Mouse (Mus musculus) ES-CJ7 (cell line): ENCODE measurements around the gene Sirt3.

Source experiments
- DNase-seq: peaks from one replicate; pipeline ENCODE4 v3.0.0; 2011; ENCODE audit warnings: low read depth, low spot score

The Sirt3 gene

GRCm38 (mm10) chr7:140848591-140848990, 33.5 kb downstream of the Sirt3 start:
- DNase-seq, result no peak

GRCm38 (mm10) chr7:140847755-140848580, 34.1 kb downstream of the Sirt3 start, which contains the start of gene Odf3:
Gene Odf3, plus strand, starts transcription at chr7:140847805.
- DNase-seq, result no peak

DNA sequence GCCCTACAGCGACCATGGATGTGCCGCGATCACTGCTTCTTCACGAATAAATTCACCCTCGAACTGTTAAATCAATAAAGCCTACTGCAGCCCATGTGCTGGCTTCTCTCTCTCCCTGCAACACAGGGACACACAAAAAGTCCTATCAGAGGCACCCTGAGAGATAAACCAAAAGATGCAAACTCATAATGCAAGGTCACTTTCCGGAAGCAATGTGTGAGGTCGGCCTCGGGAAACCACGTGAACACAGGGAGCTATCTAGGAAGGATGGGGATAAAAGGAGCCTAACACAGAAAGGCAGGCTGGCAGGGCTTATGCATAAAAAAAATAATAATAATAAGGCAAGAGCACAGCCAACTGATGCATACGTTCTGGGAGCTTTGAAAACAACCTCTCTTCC, 35.4 kb downstream of the Sirt3 start:
- DNase-seq, result no peak

DNA sequence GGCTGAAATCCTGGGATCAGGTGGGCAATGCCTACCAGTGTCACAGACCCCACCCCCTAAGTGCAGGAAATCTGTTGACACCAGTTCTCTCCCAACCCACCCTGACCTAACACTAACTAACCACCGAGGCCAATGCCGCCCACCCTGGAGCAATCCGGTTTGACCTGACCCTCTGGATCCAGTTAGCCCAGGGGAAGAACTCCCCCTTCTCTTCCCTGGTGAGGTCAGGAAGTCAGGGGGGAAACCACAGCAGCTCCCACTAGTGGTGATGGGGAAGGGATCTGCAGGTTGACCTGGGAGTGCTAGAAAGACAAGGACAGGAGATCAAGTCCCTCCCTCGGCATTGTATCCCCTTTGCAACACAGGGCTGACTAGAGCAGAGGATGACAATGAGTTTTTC, 36.4 kb downstream of the Sirt3 start:
- peak; percentile 79 for DNase-seq

GRCm38 (mm10) chr7:140844905-140845665, 37.0 kb downstream of the Sirt3 start, which contains the start of gene Scgb1c1:
Gene Scgb1c1, plus strand, starts transcription at chr7:140845547.
- peak; percentile 90 for DNase-seq

DNA sequence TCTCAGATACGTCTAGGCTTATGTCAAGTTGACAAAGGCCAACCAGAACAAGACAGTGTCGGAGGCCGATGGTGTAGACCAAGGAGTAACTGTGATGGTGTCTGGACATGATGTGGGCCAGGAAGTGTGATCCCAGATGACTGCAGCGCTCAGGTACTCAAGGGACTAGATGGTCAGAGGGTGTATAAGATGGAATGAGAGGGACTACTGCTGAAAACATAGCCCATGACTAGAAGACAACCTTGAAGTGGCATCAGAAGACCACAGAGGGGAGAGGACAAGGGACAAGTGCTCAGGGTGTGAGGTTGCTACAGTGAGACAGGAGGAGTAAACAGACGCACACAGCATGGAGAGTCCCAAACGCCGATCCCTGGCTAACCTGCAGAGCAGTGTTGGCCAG, 38.3 kb downstream of the Sirt3 start:
- no peak for DNase-seq

DNA sequence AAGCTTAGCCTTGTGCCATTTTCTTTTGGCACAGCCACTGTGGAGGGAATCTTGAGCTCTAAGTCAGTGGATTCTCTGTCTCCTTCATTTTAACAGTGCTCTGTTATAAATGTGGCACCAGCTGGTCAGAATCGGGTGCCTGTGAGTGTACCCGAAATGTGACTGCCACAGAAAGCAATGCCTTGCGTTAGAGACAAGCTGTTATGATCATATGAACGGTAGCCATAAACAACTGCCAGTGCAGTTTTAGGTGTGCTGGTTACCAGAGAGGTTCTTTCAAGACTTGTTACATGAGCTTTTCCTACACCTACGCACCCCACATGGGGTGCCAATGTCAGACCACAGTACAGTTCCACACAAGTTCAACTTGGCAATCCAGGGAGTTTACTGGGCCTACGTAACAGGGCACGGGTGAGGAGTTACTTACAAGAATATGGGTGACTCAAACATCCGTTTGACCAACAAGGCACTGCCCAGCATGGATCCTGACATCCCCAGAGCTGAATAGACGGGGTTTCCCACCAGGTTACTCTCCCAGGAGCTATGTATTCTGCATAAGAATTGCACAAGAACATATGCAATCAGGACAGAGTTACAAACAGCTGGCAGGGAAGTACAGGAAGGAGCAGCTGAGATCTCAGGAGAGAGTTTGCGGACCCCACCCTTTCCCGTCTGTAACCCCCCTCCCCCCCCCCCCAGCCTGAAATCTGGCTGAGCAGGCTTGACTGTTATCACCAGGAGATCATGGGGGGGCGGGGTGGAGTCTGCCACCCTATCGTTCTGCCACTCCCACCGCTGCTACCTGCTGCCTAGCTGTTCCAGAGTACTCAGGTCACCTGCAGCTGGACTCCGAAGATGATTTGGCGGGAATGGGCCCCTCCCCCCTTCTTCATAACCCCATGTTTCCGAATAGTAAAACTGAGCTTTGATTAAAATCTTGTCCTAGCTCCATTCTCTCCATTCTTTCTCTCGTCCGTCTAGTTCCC, 41.1 kb downstream of the Sirt3 start:
- peak; percentile 90 for DNase-seq

- no peak for DNase-seq
These were observed 42.6 kb downstream of the Sirt3 start for GRCm38 (mm10) chr7:140839556-140839955.

GRCm38 (mm10) chr7:140836243-140837115, 45.6 kb downstream of the Sirt3 start:
- DNase-seq, result no peak

GRCm38 (mm10) chr7:140835758-140836087, 46.4 kb downstream of the Sirt3 start:
- DNase-seq, result no peak

- peak; percentile 65 for DNase-seq
These were observed 46.9 kb downstream of the Sirt3 start, which contains the start of gene Urah for GRCm38 (mm10) chr7:140834968-140835757. Gene Urah, plus strand, starts transcription at chr7:140835018.

GRCm38 (mm10) chr7:140833341-140833740, 48.8 kb downstream of the Sirt3 start:
- no peak for DNase-seq

- DNase-seq, result no peak
These were observed 50.7 kb downstream of the Sirt3 start for GRCm38 (mm10) chr7:140831447-140831846.

GRCm38 (mm10) chr7:140828171-140828881, 53.8 kb downstream of the Sirt3 start:
- DNase-seq, result peak; percentile 81

DNA sequence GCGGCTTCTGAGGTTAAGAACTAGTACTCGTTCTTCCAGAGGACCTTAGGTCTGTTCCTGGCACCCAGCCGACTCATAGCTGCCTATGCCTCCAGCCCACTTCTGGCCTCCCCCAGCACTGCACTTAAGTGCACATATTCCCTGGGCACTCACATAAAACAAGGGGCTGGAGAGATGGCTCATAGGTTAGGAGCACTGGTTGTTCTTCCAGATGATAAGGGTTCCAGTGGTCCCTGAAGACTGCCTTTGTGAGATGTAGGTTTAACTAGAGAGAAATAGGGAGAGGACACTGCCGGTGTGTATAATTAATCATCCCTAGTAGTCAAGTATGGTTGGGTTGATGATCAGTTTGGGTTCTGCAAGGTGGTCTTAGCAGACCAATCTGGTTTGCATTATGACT, 59.4 kb downstream of the Sirt3 start:
- no peak for DNase-seq

GRCm38 (mm10) chr7:140821653-140822329, 60.3 kb downstream of the Sirt3 start, which contains the start of gene Zfp941:
Gene Zfp941, minus strand, starts transcription at chr7:140822178.
- DNase-seq, result peak; percentile 90

GRCm38 (mm10) chr7:140821305-140821652, 60.8 kb downstream of the Sirt3 start:
- DNase-seq, result peak; percentile 44

GRCm38 (mm10) chr7:140820173-140820572, 61.9 kb downstream of the Sirt3 start:
- DNase-seq, result no peak
